Mouse (Mus musculus): ENCODE data around the gene Gucy1b2.

- TF ChIP-seq GATA1 (IDR thresholded peaks at IDR 0.05; ENCODE audit: low read length) (no peak), TAL1 (IDR thresholded peaks at IDR 0.05; ENCODE audit: low read length) (no peak)
These were observed 109.0 kb downstream of the Gucy1b2 start for GRCm38 (mm10) chr14:62347103-62347502.

All from erythroblast, embryonic 14.5 days (primary cell).